Mouse (Mus musculus) cortical plate, adult 2 months (tissue): Measurements from ENCODE around the gene Top2a.

Source experiments
- CTCF ChIP-seq: fragments of 200-500 bp; IDR thresholded peaks from 2 replicates; pipeline ENCODE4 v1.5.1; 2011; ENCODE audit warnings: mild to moderate bottlenecking, control low read depth, low read length; ENCODE audit not compliant: insufficient read depth; ENCODE audit errors: extremely low read depth
- POLR2A ChIP-seq: fragments of 200-500 bp; IDR thresholded peaks from 2 replicates; pipeline ENCODE4 v1.6.1; 2011; ENCODE audit warnings: mild to moderate bottlenecking, low read length, control low read depth; ENCODE audit not compliant: insufficient read depth; ENCODE audit errors: extremely low read depth

GRCm38 (mm10) chr11:99026899-99027440 lies 3.0 kb upstream of the Top2a start:
- no peak for TF ChIP-seq CTCF
- no peak for TF ChIP-seq POLR2A
